15 mouse cellular contexts compared by ENCODE assay signal in the genomic region with DNA sequence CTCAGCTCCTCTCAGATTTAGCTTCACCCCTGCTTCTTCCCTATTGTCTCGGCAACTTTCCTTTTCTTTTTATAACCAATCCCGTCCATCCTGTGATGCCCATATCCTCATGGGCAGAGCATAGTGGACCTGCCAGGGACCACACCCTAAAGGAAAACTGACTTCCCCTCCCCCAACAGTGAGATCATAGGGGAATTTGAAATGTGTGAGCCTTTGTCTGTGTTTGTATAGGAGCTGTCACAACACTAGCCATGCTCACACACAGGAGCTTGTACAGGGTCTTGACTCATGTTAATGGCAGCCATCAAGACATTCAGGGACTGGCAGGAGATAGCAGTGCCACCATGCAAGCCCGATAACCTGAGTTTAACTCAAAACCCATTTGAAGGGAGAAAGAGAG.
DNase-seq lines count a peak whose midpoint lies in the region; ATAC-seq lines count a peak whose summit lies in the region.
"Had no signal": no experiment of that assay in that cellular context is flagged by ENCODE, and none has a peak within 500 bp of the region (broad histone marks: within the 10 kb centered on the region; RNA-seq: fewer than 3 reads in every experiment).

No protein-coding gene starts in this region.

- no peak overlapping the region for H3K27ac ChIP-seq in heart, embryonic 10.5 days
- no peak overlapping the region for H3K27ac ChIP-seq in forebrain, embryonic 14.5 days (ENCODE audit: low read depth, low read length)
- H3K27ac ChIP-seq: embryonic facial prominence, embryonic 10.5 days; heart, embryonic 13.5 days; hindbrain, embryonic 15.5 days had no signal

- peak; percentile 38 for ATAC-seq in forebrain, embryonic 14.5 days

- H3K4me2 ChIP-seq in forebrain, embryonic 14.5 days (ENCODE audit: low read length): no peak overlapping the region
- H3K4me2 ChIP-seq: heart, embryonic 13.5 days; hindbrain, embryonic 15.5 days had no signal

- no peaks in the 10 kb centered on the region for H3K4me1 ChIP-seq in heart, embryonic 10.5 days
- peaks cover 21% of the 10 kb centered on the region; the same call in 1 of the 2 replicates for H3K4me1 ChIP-seq in forebrain, embryonic 14.5 days (ENCODE audit: control insufficient read depth, insufficient read depth, low read length)
- H3K4me1 ChIP-seq: heart, embryonic 13.5 days had no signal

- no peaks in the 10 kb centered on the region for H3K36me3 ChIP-seq in heart, embryonic 10.5 days
- no peaks in the 10 kb centered on the region for H3K36me3 ChIP-seq in forebrain, embryonic 14.5 days (ENCODE audit: control insufficient read depth, insufficient read depth, low read length)
- H3K36me3 ChIP-seq: embryonic facial prominence, embryonic 10.5 days; heart, embryonic 13.5 days; hindbrain, embryonic 15.5 days had no signal

- WGBS in heart, embryonic 10.5 days: 73% methylated on average over 3 of the region's 3 CpGs
- WGBS in forebrain, embryonic 14.5 days: 36% methylated on average over 3 of the region's 3 CpGs

- DNase-seq in heart, adult 11 months: peak; percentile 73
- no peak for DNase-seq in heart, embryonic 10.5 days (ENCODE audit: low spot score)
- peak; percentile 63 for DNase-seq in lung, postnatal 10 days
- no peak for DNase-seq in lung, adult 18-20 months
- no peak for DNase-seq in forebrain, embryonic 14.5 days (ENCODE audit: low spot score)
- DNase-seq in thymus, adult 18-20 months: no peak
- DNase-seq: adrenal gland, adult 2 months; adrenal gland, postnatal 25 days; cerebellum, adult 2 months; cerebellum, postnatal 10 days; gastrocnemius, postnatal 14 days; heart, postnatal 36 days had no signal

- H3K9ac ChIP-seq in forebrain, embryonic 14.5 days (ENCODE audit: low read length): no peak overlapping the region
- H3K9ac ChIP-seq: heart, embryonic 13.5 days; hindbrain, embryonic 15.5 days had no signal

- H3K27me3 ChIP-seq in heart, embryonic 10.5 days (ENCODE audit: insufficient read depth, poor library complexity, severe bottlenecking): no peaks in the 10 kb centered on the region
- H3K27me3 ChIP-seq in forebrain, embryonic 14.5 days (replicated peaks; ENCODE audit: control insufficient read depth, insufficient read depth, low read length): no peaks in the 10 kb centered on the region
- H3K27me3 ChIP-seq: heart, embryonic 13.5 days; hindbrain, embryonic 15.5 days had no signal

- no peak overlapping the region for H3K4me3 ChIP-seq in heart, embryonic 10.5 days
- no peak overlapping the region for H3K4me3 ChIP-seq in forebrain, embryonic 14.5 days (ENCODE audit: low read depth, low read length)
- H3K4me3 ChIP-seq: embryonic facial prominence, embryonic 10.5 days; heart, embryonic 13.5 days; hindbrain, embryonic 15.5 days had no signal

- no peaks in the 10 kb centered on the region for H3K9me3 ChIP-seq in heart, embryonic 10.5 days
- no peaks in the 10 kb centered on the region for H3K9me3 ChIP-seq in forebrain, embryonic 14.5 days (replicated peaks; ENCODE audit: control insufficient read depth, low read length)
- H3K9me3 ChIP-seq: embryonic facial prominence, embryonic 10.5 days; heart, embryonic 13.5 days; hindbrain, embryonic 15.5 days had no signal

Comparison
In these comparisons a context has a peak if more than half of its experiments do, and no peak if none do; other contexts are left out.
1. DNase-seq: peak in heart, adult 11 months (single experiment) and lung, postnatal 10 days (single experiment); none in heart, embryonic 10.5 days (single experiment), lung, adult 18-20 months (0 of 2), forebrain, embryonic 14.5 days (single experiment) and thymus, adult 18-20 months (0 of 2).